Mouse (Mus musculus): Measurements from ENCODE around the gene Dtx2. TPM values are rescaled to one million over a fixed set of nuclear protein-coding genes. Genes with fewer than 3 reads are reported as not detected.

The Dtx2 gene
- polyA plus RNA-seq, 1 experiment, result 9.3 TPM

- 77% methylated on average over 5 of the region's 5 CpGs for WGBS
- no peak overlapping the region for H3K4me3 ChIP-seq (replicated peaks; ENCODE audit: control insufficient read depth, low read depth, low read length)
- no peak overlapping the region for H3K27ac ChIP-seq (ENCODE audit: control insufficient read depth, insufficient read depth, low read depth, low read length, poor library complexity)
- TF ChIP-seq CTCF (IDR thresholded peaks at IDR 0.05; ENCODE audit: control insufficient read depth, insufficient read depth, low read length) (no peak), POLR2A (IDR thresholded peaks at IDR 0.05; ENCODE audit: borderline replicate concordance, control insufficient read depth, low read depth, low read length) (no peak)
- no peaks in the 10 kb centered on the region; the same call in 1 of the 2 replicates for H3K4me1 ChIP-seq (ENCODE audit: control insufficient read depth, insufficient read depth, low read length)
Measured at GRCm38 (mm10) chr5:136078136-136078535, 83.5 kb downstream of the Dtx2 start.

- H3K27ac ChIP-seq (ENCODE audit: control insufficient read depth, insufficient read depth, low read depth, low read length, poor library complexity), result no peak overlapping the region
- TF ChIP-seq POLR2A (IDR thresholded peaks at IDR 0.05; ENCODE audit: borderline replicate concordance, control insufficient read depth, low read depth, low read length) (no peak), CTCF (IDR thresholded peaks at IDR 0.05; ENCODE audit: control insufficient read depth, insufficient read depth, low read length) (no peak)
- H3K4me3 ChIP-seq (replicated peaks; ENCODE audit: control insufficient read depth, low read depth, low read length), result no peak overlapping the region
- H3K4me1 ChIP-seq (ENCODE audit: control insufficient read depth, insufficient read depth, low read length), result no peaks in the 10 kb centered on the region; the same call in 1 of the 2 replicates
- 81% methylated on average over 4 of the region's 4 CpGs for WGBS
Measured at GRCm38 (mm10) chr5:136082345-136082744, 87.7 kb downstream of the Dtx2 start.

Other genes with a start within 250 kb of the Dtx2 start
- gene Styxl1, start 216.4 kb upstream of the Dtx2 start, polyA plus RNA-seq (2011; ENCODE audit: insufficient read depth, insufficient read length, low replicate concordance, missing spikeins), result 1.8 and 2.3 TPM in 2 replicates
- 109 and 132 TPM in 2 replicates for gene Mdh2, start 216.3 kb upstream of the Dtx2 start, polyA plus RNA-seq (2011; ENCODE audit: insufficient read depth, insufficient read length, low replicate concordance, missing spikeins)
- gene Srrm3, start 187.9 kb upstream of the Dtx2 start, polyA plus RNA-seq (2011; ENCODE audit: insufficient read depth, insufficient read length, low replicate concordance, missing spikeins), result not detected in 2 replicates
- 1.5 and 71.0 TPM in 2 replicates for gene Hspb1, start 106.9 kb upstream of the Dtx2 start, polyA plus RNA-seq (2011; ENCODE audit: insufficient read depth, insufficient read length, low replicate concordance, missing spikeins)
- 26.9 and 58.1 TPM in 2 replicates for gene Ywhag, start 60.2 kb upstream of the Dtx2 start, polyA plus RNA-seq (2011; ENCODE audit: insufficient read depth, insufficient read length, low replicate concordance, missing spikeins)
- gene Ssc4d, start 20.3 kb upstream of the Dtx2 start, polyA plus RNA-seq (2011; ENCODE audit: insufficient read depth, insufficient read length, low replicate concordance, missing spikeins), result 1.1 and 4.0 TPM in 2 replicates
- gene Zp3, start 14.7 kb upstream of the Dtx2 start, polyA plus RNA-seq (2011; ENCODE audit: insufficient read depth, insufficient read length, low replicate concordance, missing spikeins), result not detected in 2 replicates
- not detected in 2 replicates for gene Upk3b, start 43.7 kb downstream of the Dtx2 start, polyA plus RNA-seq (2011; ENCODE audit: insufficient read depth, insufficient read length, low replicate concordance, missing spikeins)
- gene Upk3bl, start 59.7 kb downstream of the Dtx2 start, polyA plus RNA-seq (2011; ENCODE audit: insufficient read depth, insufficient read length, low replicate concordance, missing spikeins), result not detected in 2 replicates
- gene Rasa4, start 89.1 kb downstream of the Dtx2 start, polyA plus RNA-seq (2011; ENCODE audit: insufficient read depth, insufficient read length, low replicate concordance, missing spikeins), result 16.7 and 31.3 TPM in 2 replicates
- gene Polr2j, start 121.8 kb downstream of the Dtx2 start, polyA plus RNA-seq (2011; ENCODE audit: insufficient read depth, insufficient read length, low replicate concordance, missing spikeins), result 54.8 and 82.1 TPM in 2 replicates
- gene Lrwd1, start 141.3 kb downstream of the Dtx2 start, polyA plus RNA-seq (2011; ENCODE audit: insufficient read depth, insufficient read length, low replicate concordance, missing spikeins), result 41.9 and 61.5 TPM in 2 replicates
- gene Alkbh4, start 141.3 kb downstream of the Dtx2 start, polyA plus RNA-seq (2011; ENCODE audit: insufficient read depth, insufficient read length, low replicate concordance, missing spikeins), result 8.8 and 14.2 TPM in 2 replicates
- 13.1 and 33.3 TPM in 2 replicates for gene Orai2, start 175.9 kb downstream of the Dtx2 start, polyA plus RNA-seq (2011; ENCODE audit: insufficient read depth, insufficient read length, low replicate concordance, missing spikeins)
- 40.9 and 47.7 TPM in 2 replicates for gene Prkrip1, start 204.2 kb downstream of the Dtx2 start, polyA plus RNA-seq (2011; ENCODE audit: insufficient read depth, insufficient read length, low replicate concordance, missing spikeins)